Mouse (Mus musculus): Measurements from ENCODE around the gene Ddx5. TPM values are rescaled to one million over a fixed set of nuclear protein-coding genes. Genes with fewer than 3 reads are reported as not detected.

The Ddx5 gene
- polyA plus RNA-seq, 1 experiment from 2014 or later = 285 TPM

DNA sequence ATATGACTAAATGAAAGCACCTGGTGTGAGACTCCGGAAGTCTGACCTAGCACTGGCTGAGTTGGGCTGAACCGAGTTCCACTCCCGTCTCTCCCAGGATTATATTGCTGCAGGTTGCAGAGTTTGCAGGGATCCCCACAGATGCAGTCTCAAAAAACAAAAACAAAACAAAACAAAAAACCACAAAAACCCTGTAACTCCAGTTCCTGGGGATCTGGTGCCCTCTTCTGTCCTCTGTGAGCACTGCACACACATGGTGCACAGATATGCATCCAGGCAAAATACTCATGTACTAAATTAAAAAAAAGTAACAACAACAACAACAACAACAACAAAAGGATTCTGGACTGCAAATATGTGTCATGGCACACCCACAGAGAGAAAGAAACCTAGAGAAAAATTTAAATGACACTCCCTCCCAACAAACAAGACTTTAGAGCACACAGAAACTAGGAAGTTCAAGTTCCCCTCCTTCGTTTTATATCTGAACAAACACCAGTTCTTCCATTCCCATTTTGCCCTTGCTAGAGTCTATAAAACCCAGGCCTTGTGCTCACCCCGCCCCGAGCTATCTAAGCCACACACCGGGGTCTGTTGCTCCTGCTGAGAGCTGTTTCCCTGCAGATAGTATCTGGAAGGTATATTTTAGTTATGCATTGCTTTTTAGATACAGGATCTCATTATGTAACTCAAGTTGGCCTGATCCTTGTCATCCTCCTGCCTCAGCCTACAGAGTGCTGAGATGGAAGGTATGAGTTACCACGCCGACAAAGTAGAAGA lies 18.6 kb downstream of the Ddx5 start:
- Histone ChIP-seq H3K36me3 (peaks cover 98% of the 10 kb centered on the region), H3K9me3 (peaks cover 10% of the 10 kb centered on the region), H3K4me1 (replicated peaks) (no peaks in the 10 kb centered on the region), H3K27ac (no peak overlapping the region), H3K4me3 (no peak overlapping the region), H3K27me3 (ENCODE audit: insufficient read depth, poor library complexity, severe bottlenecking) (no peaks in the 10 kb centered on the region)
- no peak for DNase-seq (ENCODE audit: low spot score)
- 94% methylated on average over 9 of the region's 9 CpGs for WGBS

GRCm38 (mm10) chr11:106767516-106767915 lies 21.5 kb downstream of the Ddx5 start:
- H3K27me3 ChIP-seq (ENCODE audit: insufficient read depth, poor library complexity, severe bottlenecking) = no peaks in the 10 kb centered on the region
- no peak overlapping the region for H3K4me3 ChIP-seq
- H3K27ac ChIP-seq = no peak overlapping the region
- peaks cover 80% of the 10 kb centered on the region for H3K36me3 ChIP-seq
- H3K9me3 ChIP-seq = peaks cover 10% of the 10 kb centered on the region
- no peak for DNase-seq (ENCODE audit: low spot score)
- 90% methylated on average over 4 of the region's 4 CpGs for WGBS
- H3K4me1 ChIP-seq (replicated peaks) = peaks cover 8% of the 10 kb centered on the region

GRCm38 (mm10) chr11:106766611-106767162 lies 22.3 kb downstream of the Ddx5 start:
- H3K4me3 ChIP-seq = no peak overlapping the region
- H3K9me3 ChIP-seq = peaks cover 10% of the 10 kb centered on the region
- H3K4me1 ChIP-seq (replicated peaks) = peaks cover 13% of the 10 kb centered on the region
- H3K27me3 ChIP-seq (ENCODE audit: insufficient read depth, poor library complexity, severe bottlenecking) = no peaks in the 10 kb centered on the region
- H3K27ac ChIP-seq = no peak overlapping the region
- H3K36me3 ChIP-seq = peaks cover 71% of the 10 kb centered on the region
- 94% methylated on average over 4 of the region's 4 CpGs for WGBS
- no peak for DNase-seq (ENCODE audit: low spot score)

- Histone ChIP-seq H3K36me3 (peaks cover 35% of the 10 kb centered on the region), H3K4me1 (replicated peaks) (peaks cover 15% of the 10 kb centered on the region), H3K9me3 (peaks cover 3% of the 10 kb centered on the region), H3K27ac (peak overlapping the region; percentile 62; the same call in 1 of the 2 replicates), H3K4me3 (no peak overlapping the region), H3K27me3 (ENCODE audit: insufficient read depth, poor library complexity, severe bottlenecking) (no peaks in the 10 kb centered on the region)
- DNase-seq (ENCODE audit: low spot score) = no peak
- 75% methylated on average over 9 of the region's 9 CpGs for WGBS
Measured at GRCm38 (mm10) chr11:106762800-106763185, 26.2 kb downstream of the Ddx5 start.

DNA sequence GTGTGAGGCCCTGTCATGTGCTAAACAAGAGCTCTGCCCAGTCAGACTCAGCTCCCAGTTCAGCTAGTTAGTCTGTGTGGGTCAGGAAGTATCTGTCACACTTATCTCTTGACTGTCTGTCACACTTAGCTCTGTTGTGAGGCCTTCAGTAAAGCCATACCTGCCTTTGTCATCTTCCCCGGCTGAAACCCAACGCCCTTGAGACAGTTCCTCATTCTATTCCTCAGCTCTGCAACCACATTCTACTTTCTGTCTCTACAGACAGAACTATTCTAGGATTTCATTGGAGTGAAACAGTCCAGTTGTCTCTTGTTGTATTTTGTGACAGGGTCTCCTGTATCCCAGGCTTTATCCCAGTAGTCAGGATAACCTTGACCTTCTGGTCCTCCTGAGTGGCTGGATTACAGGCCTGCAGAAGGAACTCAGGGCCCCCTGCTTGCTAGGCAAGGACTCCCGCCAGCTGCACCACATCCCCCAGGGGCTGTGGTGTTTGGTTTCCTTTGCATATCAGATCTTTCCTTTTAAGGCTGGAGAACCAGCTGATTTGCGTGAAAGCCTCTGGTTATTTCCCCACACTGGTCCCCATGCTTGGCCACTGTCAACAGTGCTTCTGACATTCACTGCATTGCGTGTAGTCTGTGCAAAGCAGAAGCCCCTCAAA lies 26.7 kb downstream of the Ddx5 start:
- H3K27me3 ChIP-seq (ENCODE audit: insufficient read depth, poor library complexity, severe bottlenecking) = no peaks in the 10 kb centered on the region
- no peaks in the 10 kb centered on the region for H3K9me3 ChIP-seq
- peak overlapping the region; percentile 62; the same call in 1 of the 2 replicates for H3K27ac ChIP-seq
- H3K4me3 ChIP-seq = no peak overlapping the region
- peaks cover 30% of the 10 kb centered on the region for H3K36me3 ChIP-seq
- 42% methylated on average over 5 of the region's 5 CpGs for WGBS
- no peak for DNase-seq (ENCODE audit: low spot score)
- H3K4me1 ChIP-seq (replicated peaks) = peaks cover 15% of the 10 kb centered on the region

GRCm38 (mm10) chr11:106760511-106760910 lies 28.5 kb downstream of the Ddx5 start:
- no peaks in the 10 kb centered on the region for H3K9me3 ChIP-seq
- 92% methylated on average over 5 of the region's 5 CpGs for WGBS
- no peak overlapping the region for H3K4me3 ChIP-seq
- H3K27me3 ChIP-seq (ENCODE audit: insufficient read depth, poor library complexity, severe bottlenecking) = no peaks in the 10 kb centered on the region
- H3K27ac ChIP-seq = 0 out of 2 replicates have a peak overlapping the region, but pooled peaks have one; percentile 0
- no peak for DNase-seq (ENCODE audit: low spot score)
- peaks cover 15% of the 10 kb centered on the region for H3K4me1 ChIP-seq (replicated peaks)
- peaks cover 14% of the 10 kb centered on the region for H3K36me3 ChIP-seq

DNA sequence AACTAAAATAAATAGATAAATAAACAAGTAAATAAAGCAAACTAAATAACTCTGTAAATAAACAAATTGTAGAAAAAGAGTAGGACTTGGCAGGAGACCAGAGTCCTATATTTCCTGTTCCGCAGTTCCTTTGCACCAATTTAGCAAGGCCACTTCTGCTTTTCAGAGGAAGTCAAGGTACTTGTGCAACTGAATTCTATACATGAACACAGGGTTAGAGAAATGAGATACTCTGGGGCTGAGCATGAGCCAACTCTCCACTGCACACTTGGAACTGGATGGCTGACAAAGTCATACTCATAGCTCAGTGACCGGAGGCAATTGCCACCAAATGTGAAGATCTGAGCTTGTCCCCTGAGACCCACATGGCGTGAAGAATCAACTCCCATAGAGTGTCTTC lies 30.0 kb downstream of the Ddx5 start:
- DNase-seq (ENCODE audit: low spot score) = no peak
- no peak overlapping the region for H3K4me3 ChIP-seq
- H3K9me3 ChIP-seq = no peaks in the 10 kb centered on the region
- WGBS = 91% methylated on average over 3 of the region's 3 CpGs
- H3K4me1 ChIP-seq (replicated peaks) = peaks cover 15% of the 10 kb centered on the region
- no peaks in the 10 kb centered on the region for H3K27me3 ChIP-seq (ENCODE audit: insufficient read depth, poor library complexity, severe bottlenecking)
- no peak overlapping the region for H3K27ac ChIP-seq
- H3K36me3 ChIP-seq = 0 out of 2 replicates have a peak, but pooled peaks cover 3% of the 10 kb centered on the region

DNA sequence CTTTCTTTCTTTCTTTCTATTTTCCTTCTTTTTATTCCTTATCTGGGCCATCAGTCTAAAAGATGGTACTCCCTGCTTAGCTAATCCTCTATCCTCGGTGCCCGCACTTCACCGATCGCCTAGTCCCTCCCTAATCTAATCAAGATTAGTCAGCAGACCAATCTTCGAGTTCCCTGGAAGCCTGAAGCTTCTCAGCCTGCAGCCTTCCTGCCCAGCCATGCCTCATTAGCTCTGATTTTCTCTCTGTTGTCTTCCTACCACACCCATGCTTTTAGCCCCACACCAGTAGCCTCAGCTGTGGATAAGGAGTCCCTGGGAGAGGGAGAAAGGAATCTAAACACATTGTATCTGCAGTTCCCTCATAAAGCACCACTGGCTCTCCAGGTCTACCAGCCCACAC lies 33.4 kb downstream of the Ddx5 start:
- H3K9me3 ChIP-seq = no peaks in the 10 kb centered on the region
- DNase-seq (ENCODE audit: low spot score) = no peak
- WGBS = 59% methylated on average over 5 of the region's 5 CpGs
- no peaks in the 10 kb centered on the region for H3K4me1 ChIP-seq (replicated peaks)
- no peaks in the 10 kb centered on the region for H3K27me3 ChIP-seq (ENCODE audit: insufficient read depth, poor library complexity, severe bottlenecking)
- H3K4me3 ChIP-seq = no peak overlapping the region
- H3K36me3 ChIP-seq = no peaks in the 10 kb centered on the region
- H3K27ac ChIP-seq = no peak overlapping the region

- Histone ChIP-seq H3K27ac (no peak overlapping the region), H3K36me3 (no peaks in the 10 kb centered on the region), H3K4me3 (no peak overlapping the region), H3K4me1 (replicated peaks) (no peaks in the 10 kb centered on the region), H3K27me3 (ENCODE audit: insufficient read depth, poor library complexity, severe bottlenecking) (no peaks in the 10 kb centered on the region), H3K9me3 (no peaks in the 10 kb centered on the region)
- no peak for DNase-seq (ENCODE audit: low spot score)
- 86% methylated on average over 6 of the region's 6 CpGs for WGBS
Measured at GRCm38 (mm10) chr11:106753314-106753713, 35.7 kb downstream of the Ddx5 start.

DNA sequence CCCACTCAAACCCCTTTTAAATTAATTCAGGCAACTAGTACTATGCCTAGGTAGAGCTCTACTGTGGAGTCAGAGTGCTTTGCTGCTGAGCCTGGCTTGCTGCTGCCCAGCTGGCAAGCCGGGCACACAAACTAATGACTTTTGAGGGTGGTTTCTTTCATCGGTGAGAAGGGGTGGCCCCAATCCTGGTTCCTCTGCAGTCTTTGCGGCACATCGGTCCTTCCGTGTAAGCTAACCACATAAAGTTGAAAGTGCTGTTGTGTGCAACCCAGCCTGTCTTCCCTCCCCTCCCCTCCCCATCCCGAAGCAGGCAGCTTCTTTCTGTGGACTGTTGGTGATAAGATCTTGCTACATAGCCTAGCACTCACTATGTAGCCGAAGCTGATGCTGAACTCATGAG lies 36.9 kb downstream of the Ddx5 start:
- 92% methylated on average over 7 of the region's 7 CpGs for WGBS
- H3K36me3 ChIP-seq = no peaks in the 10 kb centered on the region
- no peak overlapping the region for H3K4me3 ChIP-seq
- peaks cover 7% of the 10 kb centered on the region; the same call in 1 of the 2 replicates for H3K9me3 ChIP-seq
- no peak for DNase-seq (ENCODE audit: low spot score)
- no peaks in the 10 kb centered on the region for H3K27me3 ChIP-seq (ENCODE audit: insufficient read depth, poor library complexity, severe bottlenecking)
- H3K4me1 ChIP-seq (replicated peaks) = no peaks in the 10 kb centered on the region
- no peak overlapping the region for H3K27ac ChIP-seq

GRCm38 (mm10) chr11:106751039-106752018 lies 37.7 kb downstream of the Ddx5 start, which contains the start of gene Milr1:
TSS of gene Milr1 (plus strand) at chr11:106751226.
- DNase-seq (ENCODE audit: low spot score) = no peak
- 91% methylated on average over 17 of the region's 17 CpGs for WGBS
- no peak within 1 kb of the TSS for H3K27ac ChIP-seq
- no peaks in the 10 kb centered on the region for H3K4me1 ChIP-seq (replicated peaks)
- peaks cover 9% of the 10 kb centered on the region; the same call in 1 of the 2 replicates for H3K9me3 ChIP-seq
- H3K27me3 ChIP-seq (ENCODE audit: insufficient read depth, poor library complexity, severe bottlenecking) = no peaks in the 10 kb centered on the region
- no peak within 1 kb of the TSS for H3K4me3 ChIP-seq
- H3K36me3 ChIP-seq = no peaks in the 10 kb centered on the region

GRCm38 (mm10) chr11:106750121-106750751 lies 38.7 kb downstream of the Ddx5 start, which contains the start of gene Pecam1:
TSS of gene Pecam1 (minus strand) at chr11:106750628.
- H3K27ac ChIP-seq = no peak within 1 kb of the TSS
- WGBS = 91% methylated on average over 13 of the region's 13 CpGs
- H3K9me3 ChIP-seq = peaks cover 9% of the 10 kb centered on the region; the same call in 1 of the 2 replicates
- no peaks in the 10 kb centered on the region for H3K4me1 ChIP-seq (replicated peaks)
- no peak within 1 kb of the TSS for H3K4me3 ChIP-seq
- DNase-seq (ENCODE audit: low spot score) = no peak
- no peaks in the 10 kb centered on the region for H3K27me3 ChIP-seq (ENCODE audit: insufficient read depth, poor library complexity, severe bottlenecking)
- H3K36me3 ChIP-seq = no peaks in the 10 kb centered on the region

Data from hindbrain, embryonic 10.5 days (tissue).